Mouse (Mus musculus): ENCODE results near the gene Iqcn. TPM values are rescaled to one million over a fixed set of nuclear protein-coding genes. Genes with fewer than 3 reads are reported as not detected.

Gene Iqcn
- polyA plus RNA-seq, 1 experiment from 2014 or later = 0.05 TPM

- H3K4me1 ChIP-seq = peaks cover 6% of the 10 kb centered on the region
- no peak overlapping the region for H3K27ac ChIP-seq (replicated peaks)
- WGBS = 93% methylated on average over 9 of the region's 9 CpGs
- H3K9me3 ChIP-seq = no peaks in the 10 kb centered on the region
- no peaks in the 10 kb centered on the region for H3K27me3 ChIP-seq (replicated peaks; ENCODE audit: low read depth, poor library complexity, severe bottlenecking)
- H3K36me3 ChIP-seq (replicated peaks) = no peaks in the 10 kb centered on the region
- no peak overlapping the region for H3K4me3 ChIP-seq
- DNase-seq (ENCODE audit: low spot score) = no peak
These were observed 6.5 kb downstream of the Iqcn start for GRCm38 (mm10) chr8:70709794-70710193.

GRCm38 (mm10) chr8:70710296-70710695 is 7.0 kb downstream of the Iqcn start:
- 94% methylated on average over 1 of the region's 1 CpGs for WGBS
- no peaks in the 10 kb centered on the region for H3K36me3 ChIP-seq (replicated peaks)
- peaks cover 6% of the 10 kb centered on the region for H3K4me1 ChIP-seq
- H3K27me3 ChIP-seq (replicated peaks; ENCODE audit: low read depth, poor library complexity, severe bottlenecking) = no peaks in the 10 kb centered on the region
- DNase-seq (ENCODE audit: low spot score) = no peak
- H3K9me3 ChIP-seq = no peaks in the 10 kb centered on the region
- 0 out of 2 replicates have a peak overlapping the region, but pooled peaks have one; percentile 4 for H3K27ac ChIP-seq (replicated peaks)
- H3K4me3 ChIP-seq = no peak overlapping the region

GRCm38 (mm10) chr8:70711041-70711440 is 7.8 kb downstream of the Iqcn start:
- no peak for DNase-seq (ENCODE audit: low spot score)
- peaks cover 6% of the 10 kb centered on the region for H3K4me1 ChIP-seq
- H3K27ac ChIP-seq (replicated peaks) = no peak overlapping the region
- no peaks in the 10 kb centered on the region for H3K36me3 ChIP-seq (replicated peaks)
- WGBS = 86% methylated on average over 11 of the region's 11 CpGs
- H3K27me3 ChIP-seq (replicated peaks; ENCODE audit: low read depth, poor library complexity, severe bottlenecking) = no peaks in the 10 kb centered on the region
- no peak overlapping the region for H3K4me3 ChIP-seq
- H3K9me3 ChIP-seq = no peaks in the 10 kb centered on the region

- 80% methylated on average over 7 of the region's 7 CpGs for WGBS
- H3K9me3 ChIP-seq = no peaks in the 10 kb centered on the region
- peaks cover 10% of the 10 kb centered on the region for H3K4me1 ChIP-seq
- 0 out of 2 replicates have a peak, but pooled peaks cover 7% of the 10 kb centered on the region for H3K27me3 ChIP-seq (replicated peaks; ENCODE audit: low read depth, poor library complexity, severe bottlenecking)
- H3K27ac ChIP-seq (replicated peaks) = no peak overlapping the region
- no peak overlapping the region for H3K4me3 ChIP-seq
- no peaks in the 10 kb centered on the region for H3K36me3 ChIP-seq (replicated peaks)
- DNase-seq (ENCODE audit: low spot score) = no peak
These were observed 10.7 kb downstream of the Iqcn start for GRCm38 (mm10) chr8:70713991-70714390.

GRCm38 (mm10) chr8:70715086-70715485 is 11.8 kb downstream of the Iqcn start:
- H3K9me3 ChIP-seq = no peaks in the 10 kb centered on the region
- no peaks in the 10 kb centered on the region for H3K36me3 ChIP-seq (replicated peaks)
- 68% methylated on average over 2 of the region's 2 CpGs for WGBS
- peaks cover 16% of the 10 kb centered on the region for H3K27me3 ChIP-seq (replicated peaks; ENCODE audit: low read depth, poor library complexity, severe bottlenecking)
- no peak overlapping the region for H3K27ac ChIP-seq (replicated peaks)
- no peak for DNase-seq (ENCODE audit: low spot score)
- H3K4me3 ChIP-seq = no peak overlapping the region
- H3K4me1 ChIP-seq = peaks cover 10% of the 10 kb centered on the region

- H3K27me3 ChIP-seq (replicated peaks; ENCODE audit: low read depth, poor library complexity, severe bottlenecking) = peaks cover 20% of the 10 kb centered on the region
- H3K36me3 ChIP-seq (replicated peaks) = no peaks in the 10 kb centered on the region
- no peaks in the 10 kb centered on the region for H3K9me3 ChIP-seq
- no peak for DNase-seq (ENCODE audit: low spot score)
- H3K27ac ChIP-seq (replicated peaks) = no peak overlapping the region
- no peak overlapping the region for H3K4me3 ChIP-seq
- H3K4me1 ChIP-seq = peaks cover 10% of the 10 kb centered on the region
- WGBS = 86% methylated on average over 40 of the region's 40 CpGs
These were observed 13.5 kb downstream of the Iqcn start for GRCm38 (mm10) chr8:70716521-70717400.

GRCm38 (mm10) chr8:70718297-70718696 is 15.0 kb downstream of the Iqcn start, which contains the start of gene Gm3336:
TSS of gene Gm3336 (plus strand) at chr8:70718543.
- peak within 1 kb of the TSS; percentile 26; the same call in 1 of the 2 replicates for H3K4me3 ChIP-seq
- H3K36me3 ChIP-seq (replicated peaks) = no peaks in the 10 kb centered on the region
- H3K27ac ChIP-seq (replicated peaks) = no peak within 1 kb of the TSS
- peaks cover 20% of the 10 kb centered on the region for H3K27me3 ChIP-seq (replicated peaks; ENCODE audit: low read depth, poor library complexity, severe bottlenecking)
- WGBS = 4% methylated on average over 19 of the region's 19 CpGs
- H3K9me3 ChIP-seq = no peaks in the 10 kb centered on the region
- peaks cover 11% of the 10 kb centered on the region for H3K4me1 ChIP-seq
- peak; percentile 74 for DNase-seq (ENCODE audit: low spot score)

- WGBS = 68% methylated on average over 9 of the region's 9 CpGs
- no peak overlapping the region for H3K27ac ChIP-seq (replicated peaks)
- H3K4me1 ChIP-seq = peaks cover 8% of the 10 kb centered on the region
- no peak overlapping the region for H3K4me3 ChIP-seq
- H3K27me3 ChIP-seq (replicated peaks; ENCODE audit: low read depth, poor library complexity, severe bottlenecking) = peaks cover 20% of the 10 kb centered on the region
- H3K36me3 ChIP-seq (replicated peaks) = no peaks in the 10 kb centered on the region
- H3K9me3 ChIP-seq = no peaks in the 10 kb centered on the region
- DNase-seq (ENCODE audit: low spot score) = no peak
These were observed 16.6 kb downstream of the Iqcn start for GRCm38 (mm10) chr8:70719796-70720270.

GRCm38 (mm10) chr8:70720739-70721138 is 17.5 kb downstream of the Iqcn start:
- peak; percentile 78 for DNase-seq (ENCODE audit: low spot score)
- Histone ChIP-seq H3K9me3 (no peaks in the 10 kb centered on the region), H3K27ac (replicated peaks) (no peak overlapping the region), H3K36me3 (replicated peaks) (no peaks in the 10 kb centered on the region), H3K27me3 (replicated peaks; ENCODE audit: low read depth, poor library complexity, severe bottlenecking) (peaks cover 21% of the 10 kb centered on the region), H3K4me1 (peaks cover 8% of the 10 kb centered on the region), H3K4me3 (no peak overlapping the region)
- 5% methylated on average over 3 of the region's 3 CpGs for WGBS

GRCm38 (mm10) chr8:70721601-70722000 is 18.3 kb downstream of the Iqcn start:
- H3K27me3 ChIP-seq (replicated peaks; ENCODE audit: low read depth, poor library complexity, severe bottlenecking) = peaks cover 30% of the 10 kb centered on the region
- H3K9me3 ChIP-seq = no peaks in the 10 kb centered on the region
- H3K4me1 ChIP-seq = peaks cover 8% of the 10 kb centered on the region
- H3K36me3 ChIP-seq (replicated peaks) = no peaks in the 10 kb centered on the region
- H3K27ac ChIP-seq (replicated peaks) = no peak overlapping the region
- no peak overlapping the region for H3K4me3 ChIP-seq
- no peak for DNase-seq (ENCODE audit: low spot score)
- 84% methylated on average over 8 of the region's 8 CpGs for WGBS

- no peak for DNase-seq (ENCODE audit: low spot score)
- H3K36me3 ChIP-seq (replicated peaks) = no peaks in the 10 kb centered on the region
- no peak within 1 kb of the TSS for H3K27ac ChIP-seq (replicated peaks)
- peaks cover 43% of the 10 kb centered on the region for H3K27me3 ChIP-seq (replicated peaks; ENCODE audit: low read depth, poor library complexity, severe bottlenecking)
- 0 out of 2 replicates have a peak, but pooled peaks cover 4% of the 10 kb centered on the region for H3K4me1 ChIP-seq
- no peaks in the 10 kb centered on the region for H3K9me3 ChIP-seq
- no peak within 1 kb of the TSS for H3K4me3 ChIP-seq
- WGBS = 67% methylated on average over 7 of the region's 7 CpGs
These were observed 20.4 kb downstream of the Iqcn start, which contains the start of gene Pde4c for GRCm38 (mm10) chr8:70723486-70724210. TSS of gene Pde4c (plus strand) at chr8:70723720.

GRCm38 (mm10) chr8:70724216-70724615 is 21.0 kb downstream of the Iqcn start:
- Histone ChIP-seq H3K27ac (replicated peaks) (no peak overlapping the region), H3K4me3 (no peak overlapping the region), H3K4me1 (0 out of 2 replicates have a peak, but pooled peaks cover 4% of the 10 kb centered on the region), H3K9me3 (no peaks in the 10 kb centered on the region), H3K36me3 (replicated peaks) (no peaks in the 10 kb centered on the region), H3K27me3 (replicated peaks; ENCODE audit: low read depth, poor library complexity, severe bottlenecking) (peaks cover 47% of the 10 kb centered on the region)
- DNase-seq (ENCODE audit: low spot score) = no peak
- 80% methylated on average over 12 of the region's 12 CpGs for WGBS
